Mouse (Mus musculus) lung, postnatal 0 days (tissue): ENCODE measurements at regions not wholly inside any gene's neighbourhood (a gene's known extent, or its start where the extent isn't known, plus 50 kb on each side); places are given as distances from the start of the nearest gene placed in this dataset.

ENCODE experiments used
- ATAC-seq: fragments of 200-750 bp; cut with Nextera tagmentation; 2 replicates; pipeline ENCODE4 v1.8.0; 2017; ENCODE audit warnings: moderate library complexity
- DNase-seq: peaks from one replicate; pipeline ENCODE4 v3.0.0-alpha.2; 2016; ENCODE audit warnings: low spot score
- H3K27ac ChIP-seq: fragments of 300-500 bp; sonication (generic); 2 replicates; pipeline ENCODE4 v1.5.1; 2014; ENCODE audit warnings: antibody characterized with exemption, mild to moderate bottlenecking, low read length, mixed read lengths
- H3K27me3 ChIP-seq: fragments of 300-500 bp; sonication (generic); replicated peaks from 2 replicates; pipeline ENCODE4 v1.6.1; 2014; ENCODE audit warnings: low read length, mixed read lengths; ENCODE audit not compliant: insufficient read depth
- H3K36me3 ChIP-seq: fragments of 300-500 bp; sonication (generic); 2 replicates; pipeline ENCODE4 v1.6.1; 2014; ENCODE audit warnings: low read length, mixed read lengths; ENCODE audit not compliant: insufficient read depth
- H3K4me1 ChIP-seq: fragments of 300-500 bp; sonication (generic); 2 replicates; pipeline ENCODE4 v1.6.1; 2014; ENCODE audit warnings: antibody characterized with exemption, low read depth, low read length, mixed read lengths; ENCODE audit not compliant: insufficient read depth
- H3K4me2 ChIP-seq: fragments of 300-500 bp; sonication (generic); replicated peaks from 2 replicates; pipeline ENCODE4 v1.6.1; 2014; ENCODE audit warnings: low read depth, mild to moderate bottlenecking, low read length, moderate library complexity, mixed read lengths
- H3K4me3 ChIP-seq: fragments of 300-500 bp; sonication (generic); 2 replicates; pipeline ENCODE4 v1.5.1; 2014; ENCODE audit warnings: low read depth, low read length
- H3K9ac ChIP-seq: fragments of 300-500 bp; sonication (generic); replicated peaks from 2 replicates; pipeline ENCODE4 v1.6.1; 2014; ENCODE audit warnings: low read depth, mild to moderate bottlenecking
- H3K9me3 ChIP-seq: fragments of 300-500 bp; sonication (generic); 2 replicates; pipeline ENCODE4 v1.6.1; 2016; ENCODE audit warnings: low read length, mixed read lengths
- CTCF ChIP-seq: IDR thresholded peaks from 2 replicates; pipeline ENCODE4 v1.5.1; 2016; ENCODE audit warnings: antibody characterized with exemption, mild to moderate bottlenecking
- EP300 ChIP-seq: IDR thresholded peaks from 2 replicates; pipeline ENCODE4 v1.6.1; 2016; ENCODE audit warnings: antibody characterized with exemption, mild to moderate bottlenecking, control low read depth
- WGBS: fragments of 180-500 bp; shearing (Covaris S2); extraction: QIAGEN DNeasy Blood & Tissue Kit; methylation state at CpG from one replicate; pipeline ENCODE4 v1.1.7; 2014; 5-methylcytosine and 5-hydroxymethylcytosine counted together

DNA sequence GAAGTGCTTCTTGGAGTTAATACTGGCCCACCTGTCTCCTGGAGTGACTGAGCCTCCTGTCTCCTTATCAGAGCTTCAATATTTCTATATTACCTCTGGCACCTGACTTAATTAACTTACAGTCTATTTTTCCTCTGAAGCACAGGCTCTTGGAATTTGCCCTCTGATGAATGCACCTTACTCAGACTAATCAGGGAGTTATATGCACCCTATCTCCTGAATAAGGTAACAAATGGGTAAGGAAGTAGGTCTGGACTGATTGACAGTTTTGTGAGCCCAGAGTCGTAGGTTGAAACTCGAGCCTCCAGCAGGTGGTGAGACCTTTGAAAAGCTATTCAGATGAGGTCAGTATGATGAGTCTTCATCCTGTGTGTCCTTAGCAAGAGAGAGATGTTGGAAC lies 304.9 kb upstream of the Mki67 start:
- no peak for ATAC-seq
- 60% methylated on average over 2 of the region's 2 CpGs for WGBS
- no peak for TF ChIP-seq EP300
- TF ChIP-seq CTCF = no peak

DNA sequence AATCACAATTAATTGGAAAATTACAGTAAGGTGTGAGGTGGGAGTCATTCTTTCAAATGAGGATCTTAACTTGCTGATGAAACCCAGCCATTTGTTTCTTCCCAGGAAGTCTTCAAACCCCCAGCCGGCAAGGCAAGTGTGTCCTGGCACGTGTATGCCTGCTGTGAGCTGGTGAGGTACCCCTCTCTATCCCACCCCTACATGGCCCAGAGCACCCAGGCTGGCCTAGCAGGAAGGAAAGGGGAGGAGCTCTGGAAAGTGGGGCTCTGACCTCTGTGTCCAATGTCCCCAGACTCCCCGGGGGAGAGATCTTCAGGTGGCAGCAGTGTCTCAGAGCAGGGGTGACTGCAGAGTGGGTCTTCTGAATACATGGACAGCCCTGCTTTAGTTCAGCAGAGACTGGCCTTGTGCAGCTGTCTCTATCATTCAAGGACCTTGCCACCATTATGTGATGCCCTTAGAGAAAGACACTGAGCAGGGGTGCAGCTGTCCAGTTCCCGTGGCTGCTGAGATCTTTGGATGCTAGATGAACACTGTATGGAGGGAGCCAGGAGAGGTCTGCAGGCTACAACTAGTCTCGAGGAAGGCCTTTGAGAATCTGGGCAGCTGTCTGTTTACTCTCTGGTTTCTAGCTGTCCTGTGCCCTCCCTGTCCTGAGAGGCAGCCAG lies 306.8 kb upstream of the Mki67 start:
- ATAC-seq = no peak
- no peak for TF ChIP-seq EP300
- no peak for TF ChIP-seq CTCF

More for the DNA sequence above, 304.9 kb upstream of the Mki67 start:
- Histone ChIP-seq H3K4me1 (no peaks in the 10 kb centered on the region), H3K4me2 (no peak overlapping the region), H3K9ac (no peak overlapping the region), H3K9me3 (no peaks in the 10 kb centered on the region), H3K27ac (no peak overlapping the region), H3K36me3 (no peaks in the 10 kb centered on the region), H3K27me3 (no peaks in the 10 kb centered on the region), H3K4me3 (no peak overlapping the region)
- no peak for DNase-seq

DNA sequence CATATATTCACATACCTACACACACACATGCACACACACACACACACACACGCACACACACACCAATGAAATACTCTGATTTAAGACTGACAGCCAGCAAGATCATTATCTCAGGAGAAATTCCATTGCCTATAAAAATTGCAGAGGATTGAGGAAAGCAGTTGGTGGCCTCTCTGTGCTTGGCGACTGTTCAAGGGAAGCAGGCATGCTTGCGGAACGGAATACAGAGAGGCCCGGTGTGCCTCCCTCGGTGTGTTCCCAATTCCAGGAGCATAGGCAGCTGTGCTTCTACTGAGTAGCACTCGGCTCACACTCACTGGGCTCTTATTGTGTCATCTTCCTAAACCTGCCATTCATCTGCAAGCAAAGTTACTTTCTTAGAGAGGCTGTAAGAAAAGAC lies 310.3 kb upstream of the Mki67 start:
- no peaks in the 10 kb centered on the region for H3K4me1 ChIP-seq
- no peaks in the 10 kb centered on the region for H3K9me3 ChIP-seq
- ATAC-seq = no peak
- H3K4me3 ChIP-seq = no peak overlapping the region
- no peak overlapping the region for H3K9ac ChIP-seq
- no peak for TF ChIP-seq CTCF
- no peak for TF ChIP-seq EP300
- H3K27ac ChIP-seq = no peak overlapping the region
- WGBS = 49% methylated on average over 7 of the region's 7 CpGs
- no peak overlapping the region for H3K4me2 ChIP-seq
- no peaks in the 10 kb centered on the region for H3K36me3 ChIP-seq
- H3K27me3 ChIP-seq = no peaks in the 10 kb centered on the region
- no peak for DNase-seq

More for the DNA sequence above, 306.8 kb upstream of the Mki67 start:
- 47% methylated on average over 5 of the region's 5 CpGs for WGBS
- Histone ChIP-seq H3K4me3 (no peak overlapping the region), H3K36me3 (no peaks in the 10 kb centered on the region), H3K27me3 (no peaks in the 10 kb centered on the region), H3K4me1 (no peaks in the 10 kb centered on the region), H3K9ac (no peak overlapping the region), H3K27ac (no peak overlapping the region), H3K9me3 (no peaks in the 10 kb centered on the region), H3K4me2 (no peak overlapping the region)
- DNase-seq = no peak

DNA sequence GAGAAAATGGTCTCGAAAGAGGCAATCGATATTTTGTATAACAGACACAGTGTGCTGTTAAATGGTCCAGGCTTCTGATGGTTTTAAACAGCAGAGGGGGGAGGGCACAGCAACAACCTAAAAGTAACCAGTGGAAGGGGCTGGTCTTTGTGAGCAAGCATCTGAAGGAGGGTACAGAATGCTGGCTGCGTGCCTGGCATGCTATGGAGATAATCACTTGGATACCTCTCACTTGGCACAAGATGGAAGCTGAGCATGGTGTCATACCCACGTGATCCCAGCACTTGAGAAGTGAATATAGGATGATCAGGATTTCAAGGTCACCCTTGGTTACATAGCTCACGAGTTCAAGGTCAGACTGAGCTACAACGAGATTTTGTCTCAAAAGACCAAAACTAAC lies 315.9 kb upstream of the Mki67 start:
- no peak for DNase-seq
- 75% methylated on average over 6 of the region's 6 CpGs for WGBS
- H3K9me3 ChIP-seq = no peaks in the 10 kb centered on the region
- no peak for ATAC-seq
- H3K4me2 ChIP-seq = no peak overlapping the region
- no peaks in the 10 kb centered on the region for H3K4me1 ChIP-seq
- no peak overlapping the region for H3K4me3 ChIP-seq
- H3K27me3 ChIP-seq = no peaks in the 10 kb centered on the region
- no peaks in the 10 kb centered on the region for H3K36me3 ChIP-seq
- no peak overlapping the region for H3K27ac ChIP-seq
- TF ChIP-seq EP300 = no peak
- no peak for TF ChIP-seq CTCF
- no peak overlapping the region for H3K9ac ChIP-seq

DNA sequence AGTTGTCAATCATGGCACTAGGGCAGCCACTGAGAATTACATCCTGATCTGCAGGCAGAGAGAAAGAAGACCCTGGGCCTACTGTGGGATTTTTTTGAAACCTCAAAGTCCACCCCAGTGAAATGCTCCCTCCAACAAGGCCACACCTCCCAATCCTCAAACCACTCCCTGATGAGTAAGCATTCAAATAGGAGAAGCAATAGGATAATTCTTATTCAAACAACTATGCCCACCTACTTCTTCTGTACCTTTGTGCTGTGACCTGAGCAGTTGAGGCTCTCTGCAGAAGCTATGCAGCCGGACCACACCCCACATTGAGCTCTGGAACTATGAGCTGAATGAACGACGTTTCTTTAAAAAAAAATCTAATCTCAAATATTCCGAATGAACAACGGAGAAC lies 317.4 kb upstream of the Mki67 start:
- 75% methylated on average over 5 of the region's 5 CpGs for WGBS
- ATAC-seq = no peak
- H3K4me3 ChIP-seq = no peak overlapping the region

DNA sequence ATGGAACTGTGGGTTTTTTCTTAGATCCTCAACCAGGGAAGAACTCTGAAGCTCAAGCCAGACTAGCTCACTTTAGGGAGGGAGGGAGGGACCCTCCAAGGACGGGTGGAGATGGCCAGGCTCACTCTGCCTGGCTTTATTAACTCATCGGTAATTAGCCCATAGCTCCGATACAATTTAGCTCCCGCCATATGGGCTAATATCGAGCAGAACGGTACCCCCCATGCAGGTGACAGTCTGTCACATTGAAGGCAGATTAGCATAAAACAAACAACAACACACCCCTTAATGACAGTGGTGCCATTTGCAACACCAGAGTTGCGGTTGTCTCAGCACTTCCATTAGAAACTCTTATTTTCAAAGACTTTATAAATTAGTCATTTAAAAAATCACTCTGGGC lies 319.6 kb upstream of the Mki67 start:
- H3K4me1 ChIP-seq = no peaks in the 10 kb centered on the region
- no peaks in the 10 kb centered on the region for H3K9me3 ChIP-seq
- no peak overlapping the region for H3K9ac ChIP-seq
- no peak overlapping the region for H3K4me3 ChIP-seq
- WGBS = 47% methylated on average over 7 of the region's 7 CpGs
- DNase-seq = no peak
- no peak overlapping the region for H3K27ac ChIP-seq
- no peak for ATAC-seq
- TF ChIP-seq CTCF (no peak), EP300 (no peak)
- H3K27me3 ChIP-seq = no peaks in the 10 kb centered on the region
- no peak overlapping the region for H3K4me2 ChIP-seq
- no peaks in the 10 kb centered on the region for H3K36me3 ChIP-seq

More for the DNA sequence above, 317.4 kb upstream of the Mki67 start:
- TF ChIP-seq EP300 (no peak), CTCF (no peak)
- H3K27me3 ChIP-seq = no peaks in the 10 kb centered on the region
- H3K9me3 ChIP-seq = no peaks in the 10 kb centered on the region
- H3K36me3 ChIP-seq = no peaks in the 10 kb centered on the region
- DNase-seq = no peak
- H3K9ac ChIP-seq = no peak overlapping the region
- no peak overlapping the region for H3K27ac ChIP-seq
- no peak overlapping the region for H3K4me2 ChIP-seq
- H3K4me1 ChIP-seq = no peaks in the 10 kb centered on the region

DNA sequence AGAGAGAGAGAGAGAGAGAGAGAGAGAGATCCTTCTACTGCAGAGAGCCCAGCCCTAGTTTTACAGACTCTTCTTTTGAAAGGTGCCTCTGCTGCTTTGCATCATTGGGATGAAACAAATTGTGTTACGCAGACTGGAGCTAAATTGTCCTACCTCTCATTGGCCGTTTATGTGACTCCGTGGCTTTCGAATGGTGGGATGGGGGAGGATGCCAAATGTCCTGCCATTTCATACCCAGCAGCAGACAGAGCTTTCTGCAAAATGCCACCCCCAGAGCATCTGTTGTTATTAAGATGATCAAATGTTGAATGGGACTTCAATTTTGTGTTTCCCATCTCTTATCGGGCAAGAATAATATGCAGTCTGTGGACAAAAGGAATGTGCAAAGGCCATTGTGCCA lies 321.9 kb upstream of the Mki67 start:
- no peak overlapping the region for H3K9ac ChIP-seq
- H3K27ac ChIP-seq = no peak overlapping the region
- H3K4me3 ChIP-seq = no peak overlapping the region
- WGBS = 73% methylated on average over 5 of the region's 5 CpGs
- no peaks in the 10 kb centered on the region for H3K4me1 ChIP-seq
- H3K4me2 ChIP-seq = no peak overlapping the region
- no peaks in the 10 kb centered on the region for H3K27me3 ChIP-seq
- DNase-seq (no peak), ATAC-seq (no peak)
- no peaks in the 10 kb centered on the region for H3K9me3 ChIP-seq
- TF ChIP-seq CTCF = no peak
- no peak for TF ChIP-seq EP300
- H3K36me3 ChIP-seq = no peaks in the 10 kb centered on the region
